ENCODE assay signal across 9 mouse cellular contexts in genomic region chr8:84180530-84181190, GRCm38 (mm10). TPM values are rescaled to one million over a fixed set of nuclear protein-coding genes. Genes with fewer than 3 reads are reported as not detected.
DNase-seq lines count a peak whose midpoint lies in the region; ATAC-seq and TF ChIP-seq lines count a peak whose summit lies in the region.
"Had no signal": no experiment of that assay in that cellular context is flagged by ENCODE, and none has a peak within 500 bp of the region (broad histone marks: within the 10 kb centered on the region; RNA-seq: fewer than 3 reads in every experiment).

No protein-coding gene starts in this region.

- H3K4me3 ChIP-seq in gastrocnemius, adult 2 months = peak overlapping the region; percentile 5
- H3K4me3 ChIP-seq in heart, embryonic 16.5 days (ENCODE audit: low read length) = peak overlapping the region; percentile 32
- peak overlapping the region; percentile 25 for H3K4me3 ChIP-seq in limb, embryonic 14.5 days (replicated peaks; ENCODE audit: low read length)
- H3K4me3 ChIP-seq: myocyte had no signal

- no peaks in the 10 kb centered on the region for H3K36me3 ChIP-seq in heart, embryonic 16.5 days (ENCODE audit: control insufficient read depth, insufficient read depth)
- peaks cover 10% of the 10 kb centered on the region for H3K36me3 ChIP-seq in limb, embryonic 14.5 days (ENCODE audit: control insufficient read depth, insufficient read depth, low read length)

- no peaks in the 10 kb centered on the region; the same call in 1 of the 2 replicates for H3K9me3 ChIP-seq in heart, embryonic 16.5 days (replicated peaks; ENCODE audit: control insufficient read depth, low read length)
- no peaks in the 10 kb centered on the region for H3K9me3 ChIP-seq in limb, embryonic 14.5 days (ENCODE audit: control insufficient read depth, low read length)

- peaks cover 44% of the 10 kb centered on the region for H3K4me1 ChIP-seq in heart, embryonic 16.5 days (ENCODE audit: control insufficient read depth, insufficient read depth, low read length)
- H3K4me1 ChIP-seq in limb, embryonic 14.5 days (ENCODE audit: control insufficient read depth, insufficient read depth, low read length) = peaks cover 40% of the 10 kb centered on the region

- no peak overlapping the region for H3K27ac ChIP-seq in gastrocnemius, adult 2 months
- H3K27ac ChIP-seq in heart, embryonic 16.5 days (ENCODE audit: low read length) = peak overlapping the region; percentile 60
- H3K27ac ChIP-seq in limb, embryonic 14.5 days (replicated peaks; ENCODE audit: low read depth, low read length) = peak overlapping the region; percentile 61

- peak; percentile 45 for DNase-seq in gastrocnemius, adult 2 months
- DNase-seq in gastrocnemius, adult 8-10 months (ENCODE audit: low spot score in 2 of 2) = no peak
- peak; percentile 90 for DNase-seq in brain, embryonic 14.5 days (ENCODE audit: low read depth)
- DNase-seq in limb, embryonic 14.5 days (ENCODE audit: low spot score) = peak; percentile 61
- peak; percentile 60 for DNase-seq in naive thymus-derived CD4-positive, alpha-beta T cell, adult 2 months (ENCODE audit: low read depth)
- no peak for DNase-seq in B cell, adult 2 months
- no peak for DNase-seq in layer of hippocampus, adult 9-11 months

- intact Hi-C loops in gastrocnemius, adult 2 months (cut with DNase I) = no loop called here

- H3K4me2 ChIP-seq in heart, embryonic 16.5 days (ENCODE audit: low read depth, low read length) = peak overlapping the region; percentile 64
- H3K4me2 ChIP-seq in limb, embryonic 14.5 days (replicated peaks; ENCODE audit: low read depth, low read length, severe bottlenecking) = peak overlapping the region; percentile 55

- peak; percentile 67 for ATAC-seq in heart, embryonic 16.5 days (replicated peaks; ENCODE audit: extremely low read depth, insufficient read depth, low FRiP score)
- peak; percentile 67 for ATAC-seq in limb, embryonic 14.5 days (ENCODE audit: low FRiP score, low read depth)

- WGBS in heart, embryonic 16.5 days = 4% methylated on average over 16 of the region's 16 CpGs
- 1% methylated on average over 16 of the region's 16 CpGs for WGBS in limb, embryonic 14.5 days

- H3K9ac ChIP-seq in heart, embryonic 16.5 days (ENCODE audit: low read length) = peak overlapping the region; percentile 66
- H3K9ac ChIP-seq in limb, embryonic 14.5 days (ENCODE audit: low read depth, low read length, severe bottlenecking) = peak overlapping the region; percentile 51

- no peak for TF ChIP-seq CTCF in gastrocnemius, adult 2 months (IDR thresholded peaks at IDR 0.05)
- no peak for TF ChIP-seq CTCF in brain, embryonic 14.5 days (IDR thresholded peaks at IDR 0.05; ENCODE audit: borderline replicate concordance, extremely low read depth, insufficient read depth, insufficient read length)

- TF ChIP-seq POLR2A in brain, embryonic 14.5 days (IDR thresholded peaks at IDR 0.05; ENCODE audit: borderline replicate concordance, extremely low read depth, insufficient read depth, insufficient read length, poor library complexity, severe bottlenecking) = no peak
- no peak for TF ChIP-seq POLR2A in limb, embryonic 14.5 days (IDR thresholded peaks at IDR 0.05; ENCODE audit: borderline replicate concordance, extremely low read depth, insufficient read depth, insufficient read length)

- H3K27me3 ChIP-seq in heart, embryonic 16.5 days (ENCODE audit: control insufficient read depth, insufficient read depth, low read length) = no peaks in the 10 kb centered on the region
- no peaks in the 10 kb centered on the region for H3K27me3 ChIP-seq in limb, embryonic 14.5 days (ENCODE audit: control insufficient read depth, insufficient read depth, low read length)

RNA-seq across cellular contexts. Expression of gene Nanos3, which starts 4.4 kb away (rescaled TPM):
- total RNA-seq in gastrocnemius, adult 2 months (2021) = not detected
- not detected for total RNA-seq in gastrocnemius, adult 8-10 months (2022)
- 5.3 and 7.5 TPM in 2 replicates for polyA plus RNA-seq in brain, embryonic 14.5 days (2012; rRNA removed)
- 1.5 and 1.6 TPM in 2 replicates for polyA plus RNA-seq in heart, embryonic 16.5 days (2015; fragmentation: Nextera tagmentation; extraction: Ambion mirVana)
- 3.0 and 4.8 TPM in 2 replicates for polyA plus RNA-seq in limb, embryonic 14.5 days (2012; rRNA removed)
- 5.4 and 5.8 TPM in 2 replicates for polyA plus RNA-seq in limb, embryonic 14.5 days (2014; fragmentation: Nextera tagmentation; extraction: Ambion mirVana)

RNA-seq across cellular contexts. Expression of gene 4930432K21Rik, which starts 32.8 kb away (rescaled TPM):
- total RNA-seq in gastrocnemius, adult 2 months (2021) = under 1 TPM; 0.28 to 0.50 TPM
- total RNA-seq in gastrocnemius, adult 8-10 months (2022) = under 1 TPM; 0.16 to 0.46 (median 0.30) TPM
- 2.1 and 2.7 TPM in 2 replicates for polyA plus RNA-seq in brain, embryonic 14.5 days (2012; rRNA removed)
- 1.2 and 1.3 TPM in 2 replicates for polyA plus RNA-seq in heart, embryonic 16.5 days (2015; fragmentation: Nextera tagmentation; extraction: Ambion mirVana)
- 1.7 TPM in 2 replicates for polyA plus RNA-seq in limb, embryonic 14.5 days (2012; rRNA removed)
- 0.44 and 0.72 TPM in 2 replicates for polyA plus RNA-seq in limb, embryonic 14.5 days (2014; fragmentation: Nextera tagmentation; extraction: Ambion mirVana)

RNA-seq across cellular contexts. Expression of gene Cc2d1a, which starts 32.9 kb away (rescaled TPM):
- 10 to 100 TPM; 16.8 to 18.6 TPM for total RNA-seq in gastrocnemius, adult 2 months (2021)
- 10 to 100 TPM; 14.0 to 20.0 (median 15.4) TPM for total RNA-seq in gastrocnemius, adult 8-10 months (2022)
- polyA plus RNA-seq in brain, embryonic 14.5 days (2012; rRNA removed) = 44.9 and 47.9 TPM in 2 replicates
- 14.8 and 15.4 TPM in 2 replicates for polyA plus RNA-seq in heart, embryonic 16.5 days (2015; fragmentation: Nextera tagmentation; extraction: Ambion mirVana)
- polyA plus RNA-seq in limb, embryonic 14.5 days (2012; rRNA removed) = 30.9 and 34.3 TPM in 2 replicates
- polyA plus RNA-seq in limb, embryonic 14.5 days (2014; fragmentation: Nextera tagmentation; extraction: Ambion mirVana) = 21.6 and 22.9 TPM in 2 replicates

RNA-seq across cellular contexts. Expression of gene Podnl1, which starts 54.9 kb away (rescaled TPM):
- not detected for total RNA-seq in gastrocnemius, adult 2 months (2021)
- total RNA-seq in gastrocnemius, adult 8-10 months (2022) = not detected
- 0.10 and 0.31 TPM in 2 replicates for polyA plus RNA-seq in brain, embryonic 14.5 days (2012; rRNA removed)
- 0.17 and 0.37 TPM in 2 replicates for polyA plus RNA-seq in heart, embryonic 16.5 days (2015; fragmentation: Nextera tagmentation; extraction: Ambion mirVana)
- polyA plus RNA-seq in limb, embryonic 14.5 days (2012; rRNA removed) = 4.9 and 6.7 TPM in 2 replicates
- polyA plus RNA-seq in limb, embryonic 14.5 days (2014; fragmentation: Nextera tagmentation; extraction: Ambion mirVana) = 1.3 and 1.5 TPM in 2 replicates

RNA-seq across cellular contexts. Expression of gene Zswim4, which starts 56.2 kb away (rescaled TPM):
- 1 to 10 TPM; 5.2 to 8.6 TPM for total RNA-seq in gastrocnemius, adult 2 months (2021)
- 1 to 10 TPM; 6.8 to 7.9 (median 7.0) TPM for total RNA-seq in gastrocnemius, adult 8-10 months (2022)
- 63.1 and 67.1 TPM in 2 replicates for polyA plus RNA-seq in brain, embryonic 14.5 days (2012; rRNA removed)
- 8.4 and 9.9 TPM in 2 replicates for polyA plus RNA-seq in heart, embryonic 16.5 days (2015; fragmentation: Nextera tagmentation; extraction: Ambion mirVana)
- 23.8 and 35.1 TPM in 2 replicates for polyA plus RNA-seq in limb, embryonic 14.5 days (2012; rRNA removed)
- polyA plus RNA-seq in limb, embryonic 14.5 days (2014; fragmentation: Nextera tagmentation; extraction: Ambion mirVana) = 13.9 and 17.1 TPM in 2 replicates

Comparison
In these comparisons a context has a peak if more than half of its experiments do, and no peak if none do; other contexts are left out.
1. DNase-seq: peak in gastrocnemius, adult 2 months (single experiment), brain, embryonic 14.5 days (single experiment), limb, embryonic 14.5 days (single experiment) and naive thymus-derived CD4-positive, alpha-beta T cell, adult 2 months (single experiment); none in gastrocnemius, adult 8-10 months (0 of 2), B cell, adult 2 months (0 of 2) and layer of hippocampus, adult 9-11 months (single experiment).
2. Peak in every context shown above with its lines, with median percentiles within 50 percentile points of each other: H3K4me3 ChIP-seq.